Mouse (Mus musculus) lung, postnatal 14 days (tissue): Measurements from ENCODE around the gene Dab2.
A peak's percentile ranks its signal among the peaks of the same experiment; 100 is the strongest.

Experiments used
- DNase-seq: peaks from one replicate; pipeline ENCODE4 v3.0.0; 2021

Dab2 gene

DNA sequence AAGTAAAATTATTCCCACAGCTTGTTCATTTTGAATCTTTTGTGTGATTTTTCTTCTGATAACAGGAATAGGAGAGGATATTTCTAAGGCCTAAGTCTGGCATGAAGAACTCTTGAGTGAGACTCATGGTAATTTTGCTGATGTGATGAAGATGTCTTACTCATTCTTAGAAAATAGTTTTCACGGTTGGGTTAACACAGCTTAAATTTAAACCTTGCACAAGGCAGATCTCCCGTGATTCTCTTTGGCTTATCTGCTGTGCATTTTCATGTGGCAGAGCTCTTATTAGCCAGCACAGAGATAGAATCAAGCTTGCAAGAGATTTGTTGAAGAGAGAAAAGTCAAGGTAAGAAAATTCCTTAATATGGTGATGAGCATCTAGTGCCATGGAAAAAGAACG lies at the start of gene Dab2:
Dab2 (plus strand) TSS at position 235 of the 400 bp plus-strand sequence.
- DNase-seq: no peak

DNA sequence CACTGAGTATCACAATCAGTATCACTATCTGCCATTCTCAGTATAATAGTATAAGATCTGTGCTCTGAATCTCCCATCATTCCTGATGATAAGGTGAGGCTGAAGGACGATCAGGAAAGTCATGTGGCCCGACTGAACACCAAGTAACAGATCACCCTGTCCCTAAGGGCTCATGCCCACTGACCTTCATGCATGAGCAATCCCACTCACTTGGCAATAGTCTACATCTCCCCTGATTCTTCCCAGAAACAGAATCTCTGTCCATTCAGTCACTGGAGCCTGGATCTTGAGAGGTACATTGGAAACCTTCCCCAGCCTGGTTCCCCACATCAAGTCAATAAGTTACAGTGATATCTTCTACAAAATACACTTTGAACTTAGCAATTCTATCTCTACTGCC lies 46.1 kb upstream of the Dab2 start:
- DNase-seq: no peak

DNA sequence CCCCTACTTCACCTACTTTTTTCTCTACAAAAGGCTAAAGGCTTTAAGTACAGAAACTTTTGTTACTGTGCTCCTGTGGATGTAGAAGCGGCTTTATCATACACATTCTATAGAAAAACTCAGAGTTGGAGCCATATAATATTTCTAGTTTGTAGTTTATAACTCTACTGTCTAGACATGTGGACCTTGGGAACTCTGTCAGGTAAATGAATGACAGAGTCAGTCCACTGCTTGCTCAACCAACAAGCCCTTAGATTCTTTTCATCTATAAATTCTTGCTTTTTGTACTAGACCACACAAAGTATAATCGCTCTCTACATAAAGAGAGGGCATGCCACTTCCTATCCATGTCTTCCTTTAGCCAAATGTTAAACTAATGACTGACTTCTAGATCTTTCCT lies 45.2 kb upstream of the Dab2 start:
- DNase-seq: no peak

DNA sequence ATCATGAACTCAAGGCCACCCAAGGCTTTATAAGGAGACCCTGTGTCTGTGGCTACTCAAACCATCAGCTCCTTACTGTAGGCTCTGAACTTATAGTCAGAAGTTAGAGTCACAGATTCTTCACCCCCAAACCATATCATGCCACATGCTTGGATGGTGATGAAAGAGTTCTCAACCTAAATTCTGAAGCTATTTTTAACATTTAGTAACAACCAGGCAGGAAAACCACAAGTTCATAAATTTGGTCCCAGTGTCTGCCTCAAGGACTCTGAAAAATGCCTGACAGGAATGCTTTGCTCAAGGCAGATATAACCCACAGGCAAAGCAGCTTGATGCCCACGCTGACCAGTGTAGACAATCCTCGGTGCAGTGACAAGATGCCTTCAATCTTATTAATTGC lies 42.5 kb upstream of the Dab2 start:
- DNase-seq: no peak

DNA sequence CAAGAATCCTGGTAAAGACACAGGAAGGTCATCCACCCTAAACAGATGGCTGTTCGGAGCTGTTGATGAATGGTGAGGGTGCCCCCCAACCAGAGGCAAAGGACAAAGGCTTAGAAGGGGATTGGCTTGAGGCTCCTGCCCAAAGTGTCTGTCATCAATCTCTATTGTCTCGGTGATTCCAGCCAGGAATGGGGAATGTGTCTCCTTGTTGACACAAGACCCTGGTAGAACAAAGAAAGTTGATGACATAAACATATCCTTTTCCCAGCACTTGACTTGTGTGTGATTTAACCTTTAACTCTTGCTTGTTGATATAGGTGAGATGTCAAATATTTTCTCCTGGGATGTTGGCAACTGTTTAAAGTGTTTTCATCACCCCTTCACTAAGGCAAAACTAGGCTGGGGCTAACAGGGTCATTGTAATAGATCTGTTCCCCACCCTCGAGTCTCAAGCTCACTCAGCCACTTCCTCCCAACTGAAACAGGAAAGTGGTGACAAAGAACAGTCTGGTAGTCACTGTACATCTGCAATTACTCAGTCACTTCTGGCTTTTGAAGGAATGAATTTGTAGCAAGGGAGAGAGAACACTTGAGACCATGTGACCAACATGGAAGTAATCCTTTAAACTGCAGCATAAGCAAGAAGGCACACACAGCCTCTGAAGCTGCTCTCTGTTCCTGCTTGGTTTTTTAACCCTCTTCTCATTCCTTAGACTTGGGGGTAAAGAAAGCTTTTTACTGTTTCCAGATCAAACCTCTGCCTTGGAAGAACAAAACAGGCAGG lies 39.4 kb upstream of the Dab2 start:
- DNase-seq: no peak

DNA sequence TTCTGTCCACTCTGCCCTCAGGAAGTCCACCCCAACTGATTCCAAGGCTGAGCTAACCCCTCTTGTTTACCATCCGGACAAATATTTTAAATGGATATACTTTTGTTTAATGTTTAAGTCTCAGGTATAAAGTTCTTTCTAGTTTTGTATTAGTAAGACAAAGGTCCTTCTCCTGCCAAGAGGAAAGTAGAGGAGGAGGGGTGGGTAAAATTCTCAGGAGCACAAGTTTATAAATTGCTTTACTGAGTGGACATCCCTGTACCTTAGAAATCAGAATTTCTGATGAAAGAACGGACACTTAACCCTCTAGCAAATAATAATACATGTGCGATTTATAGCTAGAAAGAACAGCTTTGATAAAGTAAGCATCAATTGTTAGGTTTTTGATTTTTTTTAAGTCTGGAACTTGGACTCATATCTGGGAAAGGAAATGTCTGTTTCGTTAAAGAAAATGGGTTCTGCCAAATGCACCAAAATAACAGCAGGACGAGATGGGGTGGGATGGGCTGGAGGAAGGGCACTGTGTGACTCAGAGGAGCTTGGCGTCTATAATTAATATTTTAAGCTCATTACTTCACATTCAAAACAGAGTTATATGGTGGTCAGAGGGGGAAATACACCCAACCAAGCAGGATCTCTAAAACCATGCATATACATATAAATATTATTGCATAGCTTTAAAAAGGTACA lies 38.7 kb upstream of the Dab2 start:
- no peak for DNase-seq

DNA sequence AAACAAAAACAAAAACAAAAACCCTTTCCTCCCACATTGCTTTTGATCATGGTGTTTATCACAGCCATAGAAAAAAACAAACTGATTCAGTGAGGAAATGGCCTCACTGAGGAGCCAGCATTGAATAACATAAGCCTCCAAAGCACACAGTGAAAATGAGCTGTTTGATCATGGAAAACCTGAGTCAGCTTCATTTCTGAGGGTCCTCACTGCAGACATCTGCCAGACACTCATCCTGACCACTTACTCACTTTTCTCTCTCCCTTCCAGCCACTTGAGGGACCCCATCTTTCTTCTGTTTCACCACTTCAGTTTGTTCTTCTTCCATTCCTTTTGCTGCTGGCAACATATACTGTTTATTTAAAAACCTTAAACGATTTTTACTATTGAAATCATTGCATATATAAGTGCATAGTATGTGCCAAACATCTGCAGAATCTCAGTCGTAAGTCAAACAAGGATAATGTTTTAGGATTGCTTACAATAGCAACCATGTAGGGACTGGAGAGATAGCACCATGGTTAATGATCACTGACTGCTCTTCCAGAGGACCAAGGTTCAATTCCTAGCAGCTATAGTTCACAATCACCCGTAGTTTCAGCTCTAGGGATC lies 32.3 kb upstream of the Dab2 start:
- DNase-seq: no peak

DNA sequence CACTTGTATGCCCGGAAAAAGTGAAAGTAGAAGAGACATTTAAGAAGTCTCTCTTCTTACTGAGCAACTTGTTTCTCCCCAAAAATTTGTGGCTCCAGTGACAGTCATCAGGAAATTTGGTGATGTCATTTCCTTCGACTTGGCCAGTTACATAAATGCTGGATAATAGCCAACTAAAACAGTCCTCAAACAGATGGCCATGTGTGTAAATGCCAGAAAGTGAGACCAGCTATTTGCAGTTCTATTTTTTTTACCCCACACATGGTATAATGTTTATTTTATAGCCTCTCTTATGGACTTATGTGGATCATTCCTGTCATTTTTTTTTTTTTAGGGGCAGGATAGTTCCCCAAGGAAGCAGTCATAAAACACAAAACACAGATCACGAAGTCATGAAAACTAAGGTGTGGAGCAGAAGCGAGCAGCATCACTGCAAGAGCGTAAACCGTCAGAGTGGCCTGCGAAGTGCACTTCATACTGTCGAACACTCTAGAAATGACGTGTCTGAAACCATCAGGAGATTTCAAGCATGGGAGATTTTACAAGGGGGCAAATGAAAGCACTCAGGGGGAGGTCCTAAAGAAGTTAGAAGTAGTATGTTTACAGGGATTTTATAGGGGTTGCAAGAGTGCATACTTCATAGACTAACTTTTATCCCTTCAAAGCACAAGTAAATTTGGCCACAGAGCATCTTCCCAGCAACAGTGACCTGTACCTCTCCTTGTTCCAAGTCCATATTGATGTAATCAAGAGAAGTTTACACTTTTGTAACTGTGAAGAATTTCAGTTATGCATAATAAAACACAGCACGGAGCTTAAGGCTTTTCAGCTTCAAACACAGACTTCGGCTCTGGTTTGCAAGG lies 20.8 kb upstream of the Dab2 start:
- no peak for DNase-seq

DNA sequence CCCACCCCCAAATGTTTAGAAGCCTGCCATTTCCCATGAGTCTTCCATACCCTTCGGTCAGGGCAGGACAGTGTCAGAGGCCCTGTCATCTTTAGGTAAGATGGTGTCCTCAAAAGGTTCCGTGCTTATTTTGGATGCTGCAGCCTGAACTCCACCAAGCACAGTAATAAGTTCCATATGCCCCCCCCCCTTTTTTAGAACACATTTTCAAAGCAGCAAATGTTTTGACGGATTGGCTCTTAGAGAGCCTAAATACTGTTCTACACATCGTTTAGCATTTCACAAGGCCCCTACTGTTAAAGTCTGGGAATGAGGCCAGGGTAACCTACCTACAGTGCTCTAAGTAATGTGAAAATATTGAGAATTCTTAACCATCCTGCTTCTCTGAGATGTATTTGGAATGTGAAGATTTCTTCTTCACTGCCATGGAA lies 19.6 kb upstream of the Dab2 start:
- no peak for DNase-seq

DNA sequence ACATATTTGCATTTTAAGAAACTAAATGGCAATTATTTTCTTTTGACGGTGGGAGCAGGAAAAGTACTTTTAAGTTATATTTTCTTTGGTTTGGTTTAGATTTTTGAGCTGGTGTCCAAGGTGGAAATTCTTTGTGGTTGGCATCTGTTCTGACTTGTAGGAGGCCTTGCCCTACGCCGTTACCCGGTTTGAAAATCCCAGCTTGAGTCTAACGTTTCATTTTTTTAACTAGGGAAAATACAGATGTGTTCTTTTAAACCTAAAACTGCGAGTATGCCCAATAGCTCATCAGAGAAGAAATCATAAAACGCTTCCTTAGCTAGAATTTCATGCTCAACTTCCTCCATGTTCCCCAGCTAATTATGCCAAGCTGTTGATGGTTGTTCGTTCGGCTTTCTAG lies 16.3 kb upstream of the Dab2 start:
- no peak for DNase-seq

DNA sequence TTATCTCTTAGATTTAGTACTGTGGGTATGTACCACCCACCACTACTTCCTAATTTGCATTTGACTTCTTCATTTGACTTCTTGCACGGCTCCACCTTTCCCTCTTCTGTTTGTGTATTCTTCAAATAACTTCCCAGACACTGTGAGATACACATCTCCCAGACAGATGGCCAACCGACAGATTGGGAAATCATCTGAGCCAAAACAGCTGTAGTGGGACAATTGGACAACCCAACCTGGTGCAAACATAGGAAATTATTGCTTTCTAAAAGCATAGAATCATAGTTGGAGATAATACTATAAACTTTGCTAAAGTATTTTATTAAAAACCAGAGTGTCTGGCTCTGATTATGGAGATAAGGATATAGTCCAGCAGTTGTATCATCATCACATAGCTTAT lies 3.5 kb upstream of the Dab2 start:
- peak; percentile 18 for DNase-seq

DNA sequence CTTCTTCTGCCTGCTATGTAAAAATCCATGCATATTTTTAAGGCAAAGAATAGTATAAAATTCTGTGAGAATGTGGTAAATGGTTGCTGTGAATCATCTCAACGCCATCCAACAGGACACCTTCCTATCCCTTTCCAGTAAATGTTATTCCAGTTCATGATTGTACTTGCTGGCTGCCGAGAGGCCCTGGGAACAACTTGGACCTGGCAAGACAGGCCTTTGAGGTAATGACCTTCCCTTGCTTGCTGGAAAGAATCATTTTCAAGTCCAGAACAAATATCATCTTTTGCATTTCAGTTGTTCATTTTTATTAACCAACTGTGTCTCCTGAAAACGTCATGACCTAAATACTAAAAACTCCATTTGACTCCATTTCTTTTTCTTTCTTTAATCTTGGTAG lies 862 bp upstream of the Dab2 start:
- no peak for DNase-seq

DNA sequence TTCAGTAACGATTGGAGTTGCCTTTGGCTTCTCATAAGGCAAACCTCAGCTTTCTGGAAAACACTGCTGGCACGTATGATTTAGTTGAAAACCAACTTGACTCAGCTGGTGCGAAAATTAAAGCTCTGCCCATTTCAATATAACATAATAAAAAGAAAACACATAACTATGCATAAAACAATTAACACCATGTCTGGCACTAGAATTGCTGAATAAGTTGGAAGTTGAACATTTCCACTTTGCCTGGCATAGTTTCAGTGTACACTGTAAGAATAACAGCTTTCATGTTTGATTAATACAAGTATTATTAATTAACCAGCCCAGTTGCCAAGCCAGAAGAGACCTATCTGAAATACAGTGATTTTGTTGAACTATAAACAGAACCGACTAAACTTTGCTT lies 2.6 kb downstream of the Dab2 start:
- DNase-seq: no peak

DNA sequence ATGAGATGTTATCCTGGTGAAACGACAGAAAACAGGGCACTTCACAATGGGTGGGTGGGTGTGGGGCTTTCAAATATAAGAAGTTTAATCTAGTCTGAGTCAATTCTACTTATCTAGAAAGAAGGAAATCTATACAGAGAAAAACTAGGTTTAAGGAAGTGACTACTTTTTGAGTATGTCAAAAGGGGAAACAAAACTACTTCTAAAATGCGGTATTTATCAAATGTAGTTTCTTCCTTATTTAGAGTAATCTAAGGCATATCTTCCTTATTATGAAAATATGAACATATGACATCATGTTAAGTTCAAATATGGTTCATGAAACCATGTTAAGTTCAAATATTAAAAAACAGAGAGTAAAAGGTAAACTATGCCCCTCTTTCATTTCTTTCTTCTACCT lies 4.2 kb downstream of the Dab2 start:
- no peak for DNase-seq

DNA sequence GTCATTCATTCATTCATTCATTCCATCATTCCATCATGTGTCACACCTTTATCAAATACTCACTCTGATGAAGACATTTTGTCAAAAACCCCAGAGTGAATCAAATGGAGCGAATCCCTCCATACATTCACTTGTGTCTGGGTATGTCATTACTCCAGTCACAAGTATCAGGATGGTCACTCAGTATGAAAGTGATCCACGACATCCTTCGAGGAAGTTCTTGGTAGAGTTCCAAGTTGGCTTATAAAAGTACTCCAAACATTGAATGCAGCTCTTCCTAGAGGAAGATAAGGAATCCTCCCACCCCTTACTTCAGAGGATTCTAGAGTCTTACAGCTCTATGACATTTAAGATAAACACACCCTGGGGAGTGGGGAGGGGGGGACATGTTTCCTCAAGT lies 10.0 kb downstream of the Dab2 start:
- DNase-seq: no peak

DNA sequence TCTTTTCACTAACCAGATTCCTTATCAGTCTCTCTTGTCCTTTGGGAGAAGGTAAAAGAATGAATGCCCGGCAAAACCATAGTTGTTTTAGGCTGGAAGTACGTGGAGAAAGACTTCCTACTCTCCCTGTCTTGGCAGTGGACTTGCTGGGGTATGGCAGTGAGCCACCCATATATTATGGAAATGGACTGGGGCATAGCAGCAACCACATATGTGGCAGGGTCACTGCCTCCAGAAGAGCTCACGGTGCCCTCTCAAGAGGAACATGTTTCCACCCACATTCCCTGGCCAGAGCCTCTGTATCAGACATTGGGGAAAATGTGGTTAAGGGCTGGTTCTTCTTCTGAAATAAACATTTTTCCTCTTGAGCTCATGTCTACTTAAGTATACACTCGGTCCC lies 10.8 kb downstream of the Dab2 start:
- no peak for DNase-seq

DNA sequence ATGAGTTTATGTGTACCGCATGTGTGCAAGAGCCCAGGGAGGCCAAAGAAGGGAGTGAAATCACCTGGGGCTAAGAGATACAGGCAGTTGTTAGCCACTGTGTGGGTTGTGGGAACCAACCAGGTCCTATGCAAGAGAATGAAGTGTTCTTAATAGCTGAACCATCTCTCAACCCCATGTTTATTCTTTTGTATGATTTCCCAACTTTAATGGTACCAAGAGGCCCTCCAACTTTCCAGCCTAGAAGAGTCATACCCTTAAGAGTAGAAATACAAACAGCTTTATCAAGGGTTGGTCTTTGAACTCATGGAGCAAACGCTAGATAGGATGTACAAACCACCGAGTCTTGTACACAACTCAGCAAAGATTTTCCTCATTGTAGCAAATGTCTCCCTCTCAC lies 12.8 kb downstream of the Dab2 start:
- no peak for DNase-seq

DNA sequence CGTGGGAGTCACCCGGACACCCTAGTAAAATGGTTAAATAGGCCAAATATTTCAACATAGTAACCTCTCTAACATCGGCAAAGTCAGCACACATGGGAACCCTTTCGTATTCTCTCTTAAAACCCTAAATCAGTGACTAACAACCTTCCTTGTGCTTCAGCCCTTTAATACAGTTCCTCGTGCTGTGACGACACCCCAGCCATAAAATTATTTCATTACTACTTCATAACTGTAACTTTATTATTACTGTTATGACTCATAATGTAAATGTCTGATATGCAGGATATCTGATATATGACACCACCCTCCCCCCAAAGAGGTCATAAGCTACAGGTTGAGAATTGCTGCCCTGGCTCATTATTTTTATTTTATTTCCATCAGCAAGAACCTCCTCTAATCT lies 19.8 kb downstream of the Dab2 start:
- DNase-seq: no peak

DNA sequence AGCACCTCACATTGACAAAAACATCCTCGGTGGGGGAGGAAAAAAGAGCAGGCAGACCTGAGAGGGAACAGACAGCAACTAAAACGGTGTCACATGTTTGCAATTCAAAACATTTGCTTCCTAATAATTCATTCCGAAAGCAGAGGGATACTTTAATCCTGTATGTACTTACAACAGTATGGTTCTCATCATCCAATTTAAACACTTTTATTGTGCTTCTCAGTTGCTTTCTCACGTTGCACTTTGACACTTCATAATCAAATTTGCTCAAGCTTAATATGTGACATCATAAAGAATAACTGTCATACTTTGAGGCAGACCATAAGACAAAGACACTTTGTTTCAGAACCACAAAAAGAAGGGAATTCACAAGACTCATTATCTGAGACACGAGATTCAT lies 20.9 kb downstream of the Dab2 start:
- DNase-seq: no peak

DNA sequence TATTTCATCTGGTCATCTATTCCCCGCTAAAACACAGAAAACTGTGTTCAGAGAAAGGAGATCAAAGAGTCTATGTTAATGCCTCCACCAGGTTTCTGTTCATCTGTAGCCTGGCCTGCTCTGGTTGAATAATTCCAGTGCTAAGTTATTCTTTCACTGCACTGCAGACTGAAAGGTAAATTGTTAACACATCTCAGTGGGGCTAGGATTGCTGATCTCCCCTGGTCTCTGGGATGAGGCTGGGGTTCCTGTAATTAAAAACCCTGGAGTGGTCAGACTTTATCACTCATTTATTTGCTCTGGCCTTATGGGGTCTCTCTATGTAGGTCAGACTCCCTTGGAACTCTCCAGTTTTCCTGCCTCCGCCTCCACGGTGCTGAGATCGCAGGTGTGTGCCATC lies 21.7 kb downstream of the Dab2 start:
- DNase-seq: no peak

DNA sequence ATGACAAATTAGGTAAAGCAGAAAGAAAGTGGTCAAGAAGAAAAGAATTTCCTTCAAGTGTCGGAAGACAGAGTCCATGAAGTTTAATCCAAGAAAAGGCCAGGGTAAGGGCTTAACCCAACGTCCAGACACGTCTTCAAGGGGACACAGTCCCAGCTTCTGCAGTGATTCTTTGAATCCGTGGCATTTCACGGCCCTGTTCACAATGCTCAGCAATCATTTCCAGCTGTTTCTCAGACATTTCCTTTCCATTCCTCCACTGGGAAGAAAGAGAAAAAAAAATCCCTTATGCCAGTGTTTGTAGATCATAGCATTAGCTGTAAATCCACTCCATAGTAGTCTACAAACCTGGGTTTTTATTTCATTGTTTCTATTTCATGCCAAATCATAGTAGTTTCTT lies 22.7 kb downstream of the Dab2 start:
- DNase-seq: no peak

DNA sequence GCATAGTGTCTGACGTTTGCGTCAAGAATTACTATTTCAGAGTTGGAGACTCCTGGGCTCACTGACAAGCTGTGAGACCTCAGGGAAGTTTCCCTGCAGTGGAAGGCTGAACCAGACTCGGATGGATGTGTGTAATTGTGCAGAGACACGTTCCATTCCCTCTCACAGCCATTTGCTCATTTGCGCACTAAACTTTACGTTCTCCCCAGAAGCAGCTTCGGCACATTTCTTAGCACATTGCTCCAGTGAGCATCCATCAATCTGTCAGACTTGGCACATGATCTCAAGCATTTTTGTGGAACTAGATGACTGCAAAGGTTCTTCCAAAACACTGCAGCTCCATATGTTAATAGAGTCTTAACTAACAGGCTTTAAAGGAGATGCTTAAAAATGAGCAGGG lies 24.0 kb downstream of the Dab2 start:
- DNase-seq: no peak

DNA sequence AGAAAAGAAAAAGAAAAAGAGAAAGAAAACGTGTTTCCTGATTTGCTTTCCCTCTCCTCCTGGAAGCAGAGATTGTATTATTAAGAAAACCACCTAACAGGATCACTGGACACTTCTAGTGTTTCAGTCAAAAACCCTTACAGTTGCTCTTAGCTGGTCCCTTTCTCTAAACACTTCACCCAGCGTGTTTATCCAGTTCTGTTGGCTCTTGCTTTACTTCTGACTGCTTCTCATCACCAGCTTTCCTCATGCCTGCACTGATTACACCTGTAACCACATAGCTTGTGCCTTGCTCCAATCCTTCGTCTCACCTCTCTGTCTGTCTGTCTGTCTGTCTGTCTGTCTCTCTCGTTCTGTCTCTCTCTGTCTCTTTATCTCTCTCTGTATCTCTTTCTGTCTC lies 25.9 kb downstream of the Dab2 start:
- no peak for DNase-seq
